Mouse (Mus musculus): Measurements from ENCODE around the gene Gas2l2. TPM values are rescaled to one million over a fixed set of nuclear protein-coding genes. Genes with fewer than 3 reads are reported as not detected.
A peak's percentile ranks its signal among the peaks of the same experiment; 100 is the strongest.

Gas2l2 gene
- polyA plus RNA-seq, 1 experiment from 2014 or later, result not detected

GRCm38 (mm10) chr11:83465976-83466375 is 36.7 kb upstream of the Gas2l2 start:
- no peak for ATAC-seq (replicated peaks; ENCODE audit: low FRiP score, low read depth)
- no peak overlapping the region for H3K4me3 ChIP-seq (replicated peaks; ENCODE audit: low read depth, low read length)
- H3K4me2 ChIP-seq (ENCODE audit: low read length), result no peak overlapping the region
- H3K27me3 ChIP-seq (ENCODE audit: insufficient read depth, low read length), result peaks cover 3% of the 10 kb centered on the region; the same call in 1 of the 2 replicates
- H3K9me3 ChIP-seq (replicated peaks; ENCODE audit: low read length), result no peaks in the 10 kb centered on the region
- no peak overlapping the region for H3K9ac ChIP-seq (ENCODE audit: low read depth, low read length)
- no peak overlapping the region for H3K27ac ChIP-seq
- no peak for TF ChIP-seq CTCF (IDR thresholded peaks at IDR 0.05; ENCODE audit: low read depth)
- H3K4me1 ChIP-seq (replicated peaks; ENCODE audit: insufficient read depth, low read length), result peaks cover 5% of the 10 kb centered on the region; the same call in 1 of the 2 replicates
- 13% methylated on average over 2 of the region's 2 CpGs for WGBS
- H3K36me3 ChIP-seq (ENCODE audit: insufficient read depth, low read length), result no peaks in the 10 kb centered on the region
- DNase-seq (ENCODE audit: low spot score), result no peak

GRCm38 (mm10) chr11:83462711-83463244 is 33.5 kb upstream of the Gas2l2 start, which contains the start of gene Mmp28:
TSS of gene Mmp28 (minus strand) at chr11:83463071.
- H3K4me2 ChIP-seq (ENCODE audit: low read length), result peak within 1 kb of the TSS; percentile 97
- no peak within 1 kb of the TSS for H3K27ac ChIP-seq
- H3K27me3 ChIP-seq (ENCODE audit: insufficient read depth, low read length), result peaks cover 3% of the 10 kb centered on the region; the same call in 1 of the 2 replicates
- peak within 1 kb of the TSS; percentile 59 for H3K4me3 ChIP-seq (replicated peaks; ENCODE audit: low read depth, low read length)
- no peak for TF ChIP-seq CTCF (IDR thresholded peaks at IDR 0.05; ENCODE audit: low read depth)
- DNase-seq (ENCODE audit: low spot score) (peak; percentile 67), ATAC-seq (replicated peaks; ENCODE audit: low FRiP score, low read depth) (peak; percentile 46; the same call in 1 of the 2 replicates)
- peaks cover 5% of the 10 kb centered on the region; the same call in 1 of the 2 replicates for H3K4me1 ChIP-seq (replicated peaks; ENCODE audit: insufficient read depth, low read length)
- H3K9me3 ChIP-seq (replicated peaks; ENCODE audit: low read length), result no peaks in the 10 kb centered on the region
- peak within 1 kb of the TSS; percentile 60 for H3K9ac ChIP-seq (ENCODE audit: low read depth, low read length)
- 0% methylated on average over 40 of the region's 42 CpGs for WGBS
- H3K36me3 ChIP-seq (ENCODE audit: insufficient read depth, low read length), result no peaks in the 10 kb centered on the region

GRCm38 (mm10) chr11:83461462-83462027 is 32.3 kb upstream of the Gas2l2 start:
- peaks cover 3% of the 10 kb centered on the region; the same call in 1 of the 2 replicates for H3K27me3 ChIP-seq (ENCODE audit: insufficient read depth, low read length)
- DNase-seq (ENCODE audit: low spot score) (no peak), ATAC-seq (replicated peaks; ENCODE audit: low FRiP score, low read depth) (no peak)
- H3K9me3 ChIP-seq (replicated peaks; ENCODE audit: low read length), result no peaks in the 10 kb centered on the region
- no peak overlapping the region for H3K9ac ChIP-seq (ENCODE audit: low read depth, low read length)
- no peaks in the 10 kb centered on the region for H3K36me3 ChIP-seq (ENCODE audit: insufficient read depth, low read length)
- 77% methylated on average over 10 of the region's 10 CpGs for WGBS
- H3K27ac ChIP-seq, result no peak overlapping the region
- peaks cover 5% of the 10 kb centered on the region; the same call in 1 of the 2 replicates for H3K4me1 ChIP-seq (replicated peaks; ENCODE audit: insufficient read depth, low read length)
- no peak for TF ChIP-seq CTCF (IDR thresholded peaks at IDR 0.05; ENCODE audit: low read depth)
- peak overlapping the region; percentile 97; the same call in 1 of the 2 replicates for H3K4me2 ChIP-seq (ENCODE audit: low read length)
- H3K4me3 ChIP-seq (replicated peaks; ENCODE audit: low read depth, low read length), result no peak overlapping the region

GRCm38 (mm10) chr11:83457912-83458601 is 28.8 kb upstream of the Gas2l2 start:
- Histone ChIP-seq H3K27me3 (ENCODE audit: insufficient read depth, low read length) (no peaks in the 10 kb centered on the region), H3K9me3 (replicated peaks; ENCODE audit: low read length) (no peaks in the 10 kb centered on the region), H3K27ac (no peak overlapping the region), H3K4me1 (replicated peaks; ENCODE audit: insufficient read depth, low read length) (peaks cover 5% of the 10 kb centered on the region; the same call in 1 of the 2 replicates), H3K36me3 (ENCODE audit: insufficient read depth, low read length) (no peaks in the 10 kb centered on the region), H3K4me3 (replicated peaks; ENCODE audit: low read depth, low read length) (no peak overlapping the region), H3K4me2 (ENCODE audit: low read length) (no peak overlapping the region), H3K9ac (ENCODE audit: low read depth, low read length) (no peak overlapping the region)
- no peak for ATAC-seq (replicated peaks; ENCODE audit: low FRiP score, low read depth)
- 53% methylated on average over 9 of the region's 9 CpGs for WGBS
- TF ChIP-seq CTCF (IDR thresholded peaks at IDR 0.05; ENCODE audit: low read depth), result no peak
- no peak for DNase-seq (ENCODE audit: low spot score)

GRCm38 (mm10) chr11:83457257-83457656 is 28.0 kb upstream of the Gas2l2 start:
- Histone ChIP-seq H3K27ac (no peak overlapping the region), H3K9me3 (replicated peaks; ENCODE audit: low read length) (no peaks in the 10 kb centered on the region), H3K27me3 (ENCODE audit: insufficient read depth, low read length) (no peaks in the 10 kb centered on the region), H3K9ac (ENCODE audit: low read depth, low read length) (no peak overlapping the region), H3K36me3 (ENCODE audit: insufficient read depth, low read length) (no peaks in the 10 kb centered on the region), H3K4me1 (replicated peaks; ENCODE audit: insufficient read depth, low read length) (0 out of 2 replicates have a peak, but pooled peaks cover under 1% of the 10 kb centered on the region), H3K4me2 (ENCODE audit: low read length) (no peak overlapping the region), H3K4me3 (replicated peaks; ENCODE audit: low read depth, low read length) (no peak overlapping the region)
- ATAC-seq (replicated peaks; ENCODE audit: low FRiP score, low read depth) (no peak), DNase-seq (ENCODE audit: low spot score) (no peak)
- no peak for TF ChIP-seq CTCF (IDR thresholded peaks at IDR 0.05; ENCODE audit: low read depth)
- 37% methylated on average over 7 of the region's 7 CpGs for WGBS

DNA sequence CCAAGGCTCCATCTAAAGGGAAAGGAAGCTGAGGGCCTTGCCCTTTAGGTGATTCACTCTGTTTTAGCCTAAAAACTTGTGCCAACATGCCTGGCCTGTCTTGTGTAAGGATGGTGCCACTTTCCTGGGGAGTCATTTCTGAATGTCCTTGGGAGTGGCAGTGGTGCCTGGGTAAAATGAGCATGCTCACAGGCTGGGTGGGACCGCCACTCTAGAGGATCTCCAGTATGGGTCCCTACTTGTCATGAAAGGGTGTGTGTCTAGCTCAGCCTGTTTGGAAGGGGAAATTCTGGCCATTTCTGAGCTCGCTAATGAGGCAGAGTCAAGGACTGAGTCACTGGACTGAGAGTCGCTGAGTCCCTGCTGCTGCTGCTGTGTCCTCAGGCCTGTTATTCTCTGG is 26.4 kb upstream of the Gas2l2 start:
- Histone ChIP-seq H3K4me1 (replicated peaks; ENCODE audit: insufficient read depth, low read length) (no peaks in the 10 kb centered on the region), H3K4me3 (replicated peaks; ENCODE audit: low read depth, low read length) (no peak overlapping the region), H3K9me3 (replicated peaks; ENCODE audit: low read length) (no peaks in the 10 kb centered on the region), H3K27ac (no peak overlapping the region), H3K9ac (ENCODE audit: low read depth, low read length) (no peak overlapping the region), H3K27me3 (ENCODE audit: insufficient read depth, low read length) (no peaks in the 10 kb centered on the region), H3K4me2 (ENCODE audit: low read length) (no peak overlapping the region), H3K36me3 (ENCODE audit: insufficient read depth, low read length) (no peaks in the 10 kb centered on the region)
- ATAC-seq (replicated peaks; ENCODE audit: low FRiP score, low read depth) (no peak), DNase-seq (ENCODE audit: low spot score) (no peak)
- no peak for TF ChIP-seq CTCF (IDR thresholded peaks at IDR 0.05; ENCODE audit: low read depth)
- 82% methylated on average over 3 of the region's 3 CpGs for WGBS
